Mouse (Mus musculus): ENCODE measurements around the gene Rnf220.

- TF ChIP-seq CTCF (conservative IDR thresholded peaks at IDR 0.05; ENCODE audit: low read length), result peak; percentile 93
- TF ChIP-seq POU5F1 (IDR thresholded peaks at IDR 0.05; ENCODE audit: borderline replicate concordance, low read length), result no peak
These were observed 266.5 kb downstream of the Rnf220 start for GRCm38 (mm10) chr4:117230331-117230730.
